Mouse (Mus musculus): ENCODE measurements around the gene Dpf2.
A peak's percentile ranks its signal among the peaks of the same experiment; 100 is the strongest.

Gene Dpf2

DNA sequence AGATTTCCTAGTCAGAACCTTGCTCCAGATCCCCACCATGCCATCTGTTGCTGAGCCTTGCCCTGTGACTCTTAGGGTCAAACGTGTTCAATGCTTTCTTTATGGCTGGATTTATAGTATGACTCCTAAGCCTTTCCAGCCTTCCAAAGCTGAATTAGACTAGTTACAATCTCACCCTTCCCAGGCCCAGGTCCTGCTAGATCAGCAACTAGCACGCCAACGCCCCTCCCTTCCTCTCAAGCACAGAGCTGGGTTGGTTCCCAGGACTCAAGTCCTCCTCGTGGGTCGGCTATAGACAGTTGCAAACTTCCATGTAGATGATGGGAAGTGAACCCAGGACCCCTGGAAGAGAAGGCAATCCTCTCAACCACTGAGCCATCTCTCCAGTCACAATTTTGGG, 22.9 kb upstream of the Dpf2 start:
- no peak for DNase-seq (ENCODE audit: low read depth)

DNA sequence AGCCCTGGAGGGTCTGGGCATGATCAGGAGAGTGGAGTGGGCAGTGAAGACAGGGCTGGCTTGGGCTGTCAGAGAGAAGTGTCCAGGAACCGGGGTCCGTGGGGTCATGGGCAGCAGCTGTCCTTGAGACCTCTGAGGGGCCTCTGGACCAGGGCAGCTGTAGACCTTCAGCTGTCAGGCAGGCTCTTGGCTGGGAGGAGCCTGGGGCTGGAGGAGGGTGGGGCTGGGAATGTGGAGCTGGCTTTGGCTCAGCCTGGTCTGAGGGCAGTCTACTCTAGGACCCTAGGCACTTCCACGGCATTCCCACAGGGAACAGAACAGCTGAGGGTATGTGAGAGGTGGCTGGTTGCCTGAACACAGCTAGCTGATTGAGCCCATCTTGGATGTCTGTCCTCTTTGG, 22.5 kb upstream of the Dpf2 start:
- DNase-seq (ENCODE audit: low read depth): no peak

DNA sequence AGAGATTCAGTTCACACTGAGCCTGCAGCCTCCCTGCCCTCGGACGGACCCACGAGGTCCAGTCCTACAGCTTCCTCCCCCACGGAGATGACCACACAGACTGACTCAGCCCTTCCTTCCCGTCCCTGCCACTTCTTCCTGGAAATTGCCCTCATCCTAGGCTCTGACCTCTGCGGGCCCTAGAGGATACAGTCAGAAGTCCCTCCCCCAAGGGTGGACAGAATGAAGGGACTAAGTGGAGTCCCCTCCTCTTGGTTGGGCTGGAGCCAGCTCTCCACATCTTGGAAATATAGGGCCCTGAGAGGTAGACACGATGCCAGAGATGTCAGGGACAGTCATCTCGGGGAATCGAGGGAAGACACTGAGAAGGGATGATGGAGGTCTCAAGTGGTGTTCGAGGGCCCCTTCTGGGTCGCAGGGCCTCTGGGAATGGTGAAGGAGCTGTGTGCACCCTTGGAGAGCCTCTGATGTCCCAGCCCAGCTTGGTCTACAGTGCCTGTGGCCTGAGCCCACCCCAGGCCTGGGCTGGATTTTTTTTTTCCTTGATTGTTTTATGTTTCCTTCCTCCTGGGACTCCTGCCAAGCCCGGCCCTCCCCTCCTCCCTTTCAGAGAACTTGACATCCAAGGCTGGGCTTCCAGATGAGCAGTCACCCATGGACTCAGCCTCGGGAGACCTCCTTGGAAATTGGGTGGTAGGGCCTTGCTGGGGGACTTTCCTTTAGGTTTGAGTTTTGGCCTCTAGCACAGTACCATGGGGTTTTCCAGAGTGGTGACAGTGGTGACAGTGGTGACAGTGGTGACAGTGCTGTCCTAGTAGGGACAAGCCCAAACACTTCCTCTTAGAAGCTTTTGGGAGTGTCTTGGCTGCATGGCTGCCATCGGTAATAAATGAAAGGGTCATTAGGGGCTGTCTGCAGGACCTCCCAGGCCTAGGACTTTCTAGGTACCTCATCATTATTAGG, 17.1 kb upstream of the Dpf2 start:
- peak; percentile 27 for DNase-seq (ENCODE audit: low read depth)

DNA sequence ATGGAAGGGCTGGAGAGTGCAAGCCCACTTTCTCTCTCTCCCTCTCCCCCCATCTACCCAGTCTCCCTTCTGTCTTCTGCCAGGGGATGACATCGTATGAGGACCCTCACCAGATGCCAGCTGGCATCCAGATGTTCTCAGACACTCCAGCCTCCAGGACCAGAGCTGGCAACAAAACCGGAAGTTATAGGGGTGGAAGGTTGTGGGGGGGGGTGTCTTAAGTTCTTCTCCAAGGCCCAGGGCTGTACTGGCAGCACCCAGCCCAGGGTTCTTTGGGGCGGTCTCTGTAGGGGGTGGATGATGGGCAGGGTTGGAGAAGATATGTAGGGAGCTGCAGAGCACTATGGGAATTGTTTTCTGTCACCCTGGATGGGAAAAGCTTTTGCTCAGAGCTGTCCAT, 15.7 kb upstream of the Dpf2 start:
- DNase-seq (ENCODE audit: low read depth): no peak

DNA sequence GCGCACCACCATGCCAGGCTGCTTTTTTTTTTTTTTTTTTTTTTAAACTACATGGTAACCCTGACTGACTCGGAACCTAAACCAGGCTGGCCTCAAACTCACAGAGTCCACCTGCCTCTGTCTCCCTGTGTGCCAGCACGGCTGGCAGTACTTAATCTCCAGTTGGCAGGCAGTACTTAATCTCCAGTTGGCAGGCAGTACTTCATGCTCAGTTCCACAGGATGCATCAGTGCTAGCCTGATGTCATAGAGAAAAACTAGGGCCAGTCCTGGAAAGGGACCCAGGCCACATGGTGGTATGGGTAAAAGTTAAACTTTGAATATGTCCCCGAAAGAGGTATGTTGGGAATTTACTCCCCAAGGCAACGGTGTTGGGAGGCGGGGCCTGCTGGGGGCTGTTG, 15.3 kb upstream of the Dpf2 start:
- no peak for DNase-seq (ENCODE audit: low read depth)

- no peak for DNase-seq (ENCODE audit: low read depth)
Measured at GRCm38 (mm10) chr19:5927532-5927931, 14.7 kb upstream of the Dpf2 start.

GRCm38 (mm10) chr19:5927026-5927425, 14.2 kb upstream of the Dpf2 start:
- no peak for DNase-seq (ENCODE audit: low read depth)

DNA sequence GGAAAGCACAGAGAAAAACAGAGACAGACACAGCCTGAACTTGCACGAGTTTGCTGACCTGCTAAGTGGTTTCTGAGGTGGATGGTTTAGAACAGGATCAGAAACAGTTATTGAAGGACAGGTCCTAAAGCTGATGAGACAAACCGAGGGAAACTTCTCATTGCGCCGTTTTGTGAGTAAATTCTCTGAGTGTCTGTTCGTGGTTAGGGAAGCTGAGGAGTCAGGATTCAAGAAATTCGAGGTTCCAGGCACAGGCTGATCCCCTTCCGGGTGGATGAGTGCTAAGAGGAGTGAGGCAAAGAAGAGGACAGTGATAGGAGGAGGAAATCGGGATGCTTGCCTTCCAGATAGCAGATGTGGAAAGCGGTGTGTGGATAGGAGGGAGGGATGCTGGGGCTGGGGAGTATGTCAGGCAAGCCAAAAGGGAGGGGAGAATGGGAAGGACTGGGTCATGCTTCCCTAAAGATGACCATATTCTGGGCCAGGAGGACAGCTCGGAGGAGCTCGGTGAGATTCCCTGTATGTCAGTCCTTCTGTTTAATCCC, 12.6 kb upstream of the Dpf2 start:
- no peak for DNase-seq (ENCODE audit: low read depth)

DNA sequence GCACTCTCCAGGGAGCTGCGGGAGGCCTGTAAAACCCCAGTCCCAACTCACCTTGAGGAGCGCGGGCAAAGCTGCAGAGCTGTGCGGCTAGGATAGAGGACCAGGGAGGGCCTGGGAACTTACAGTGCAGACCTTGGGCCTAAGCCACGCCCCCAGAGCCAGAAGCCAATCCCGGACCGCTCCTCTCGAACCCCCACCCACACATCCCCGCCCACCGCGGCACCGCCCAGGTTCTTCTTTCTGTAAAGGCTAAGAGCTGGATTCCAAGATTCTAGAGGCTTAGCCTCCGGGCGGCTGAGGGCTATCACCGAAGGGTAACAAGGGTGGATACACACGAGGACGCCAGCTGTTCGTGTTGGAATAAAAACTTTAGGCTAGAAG, 11.9 kb upstream of the Dpf2 start, which contains the start of gene Cdc42ep2:
Cdc42ep2 (minus strand) TSS at position 104 of the 381 bp plus-strand sequence.
- peak; percentile 96 for DNase-seq (ENCODE audit: low read depth)

DNA sequence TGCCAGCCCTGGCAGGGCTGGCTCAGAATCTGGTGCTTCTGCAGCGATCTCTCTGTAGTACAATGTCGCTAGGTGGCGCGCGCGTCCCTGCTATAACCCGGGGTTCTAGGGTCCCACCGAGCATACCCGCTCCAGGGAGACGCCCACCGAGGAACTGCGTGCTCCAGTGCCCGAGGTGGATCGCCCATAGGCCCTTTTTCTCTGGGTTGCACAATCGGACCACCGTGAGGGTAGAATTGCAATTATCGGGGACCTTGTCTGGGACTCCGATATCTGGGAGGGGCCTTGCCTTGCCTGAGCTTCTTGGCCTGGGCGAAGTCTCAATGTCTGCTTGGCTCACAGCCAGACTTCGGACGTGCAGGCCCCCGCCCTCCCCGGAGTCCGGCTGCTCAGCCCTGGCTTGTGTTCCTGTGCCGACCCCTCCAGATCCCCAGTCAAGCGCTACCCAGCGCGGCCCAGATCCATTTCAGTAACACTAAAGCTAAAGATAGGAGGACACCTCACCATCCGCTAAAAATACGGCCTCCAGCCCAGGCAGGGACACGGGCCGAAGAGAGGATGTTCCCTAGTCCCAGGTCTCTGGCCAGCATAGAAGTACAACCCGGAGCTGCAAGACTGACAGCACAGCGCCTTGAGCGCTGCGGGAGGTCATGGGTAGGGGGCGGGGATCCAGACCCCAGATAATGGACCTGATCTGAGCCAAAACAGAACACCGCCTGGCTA, 11.3 kb upstream of the Dpf2 start:
- DNase-seq (ENCODE audit: low read depth): peak; percentile 91

GRCm38 (mm10) chr19:5922963-5923362, 10.2 kb upstream of the Dpf2 start:
- DNase-seq (ENCODE audit: low read depth): no peak

- no peak for DNase-seq (ENCODE audit: low read depth)
Measured at GRCm38 (mm10) chr19:5922119-5922942, 9.5 kb upstream of the Dpf2 start.

- DNase-seq (ENCODE audit: low read depth): no peak
Measured at GRCm38 (mm10) chr19:5921715-5922114, 8.9 kb upstream of the Dpf2 start.

GRCm38 (mm10) chr19:5912103-5913006, 455 bp downstream of the Dpf2 start:
- DNase-seq (ENCODE audit: low read depth): peak; percentile 100

DNA sequence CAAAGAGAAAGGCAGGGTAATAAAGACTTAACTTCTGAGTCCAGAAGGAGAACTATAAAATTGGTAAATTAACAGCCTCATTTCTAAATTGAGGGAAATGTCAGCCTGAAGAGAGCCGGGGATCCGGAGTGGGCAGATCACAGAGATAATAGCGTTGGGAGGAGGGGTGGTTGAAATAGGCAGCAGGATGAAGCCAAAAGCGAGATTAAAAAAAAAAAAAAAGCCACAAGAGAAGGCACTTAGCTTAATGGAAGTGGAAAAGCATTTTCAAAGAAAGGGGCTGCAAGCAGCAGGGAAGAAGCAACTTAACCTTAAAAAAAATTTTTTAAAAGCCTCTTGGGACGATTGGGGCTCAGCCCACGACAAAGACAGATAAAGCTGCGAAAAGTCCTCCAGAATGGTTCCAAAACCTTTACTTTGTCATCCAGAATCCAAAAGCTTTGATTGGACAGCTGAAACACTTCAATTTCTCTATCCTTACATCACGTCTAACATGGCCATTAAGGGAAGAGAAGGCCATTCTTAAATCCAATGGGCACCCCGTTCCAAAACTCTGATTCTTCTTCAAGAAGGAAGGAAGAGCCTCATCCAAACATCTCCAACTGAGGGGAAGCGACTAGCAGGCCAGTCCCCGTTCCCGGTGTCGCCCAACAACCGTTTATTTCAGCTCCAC, 1.2 kb downstream of the Dpf2 start:
- DNase-seq (ENCODE audit: low read depth): peak; percentile 48

GRCm38 (mm10) chr19:5910221-5910620, 2.6 kb downstream of the Dpf2 start:
- DNase-seq (ENCODE audit: low read depth): no peak

- DNase-seq (ENCODE audit: low read depth): no peak
Measured at GRCm38 (mm10) chr19:5907275-5907674, 5.5 kb downstream of the Dpf2 start.

DNA sequence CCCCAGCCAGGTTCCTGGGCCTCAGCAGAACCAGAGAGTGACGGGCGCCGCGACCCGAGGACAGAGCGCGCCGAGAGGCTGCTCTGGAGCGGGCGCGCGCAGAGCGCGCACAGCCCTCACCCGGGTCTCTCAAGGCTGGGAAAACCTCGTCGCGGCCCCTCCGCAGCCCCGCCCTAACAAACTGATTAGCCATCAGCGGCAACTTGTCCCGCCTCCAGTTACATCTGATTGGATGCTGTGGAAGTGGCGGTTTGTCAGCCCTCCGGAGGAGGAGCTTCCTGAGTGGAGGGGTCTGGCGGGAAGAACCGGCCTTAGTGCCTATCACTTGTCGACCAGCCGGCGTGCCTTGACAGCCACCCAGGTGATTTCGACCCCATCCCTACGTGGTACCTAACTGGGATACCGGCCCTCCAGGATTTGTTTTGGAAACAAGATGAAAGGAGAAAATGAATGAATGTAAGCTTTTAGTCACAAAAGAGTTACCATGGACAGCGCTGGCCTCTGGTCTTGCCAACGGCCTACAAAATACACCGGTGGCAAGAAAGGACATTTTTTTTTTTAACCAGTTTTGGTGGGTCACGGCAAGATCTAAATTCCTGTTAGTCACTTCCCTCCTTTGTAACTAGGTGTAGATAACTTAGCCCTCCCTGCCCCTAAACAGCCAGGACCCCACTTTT, 18.7 kb downstream of the Dpf2 start, which contains the start of gene Tigd3:
Tigd3 (minus strand) TSS at position 148 of the 677 bp plus-strand sequence.
- DNase-seq (ENCODE audit: low read depth): peak; percentile 96

DNA sequence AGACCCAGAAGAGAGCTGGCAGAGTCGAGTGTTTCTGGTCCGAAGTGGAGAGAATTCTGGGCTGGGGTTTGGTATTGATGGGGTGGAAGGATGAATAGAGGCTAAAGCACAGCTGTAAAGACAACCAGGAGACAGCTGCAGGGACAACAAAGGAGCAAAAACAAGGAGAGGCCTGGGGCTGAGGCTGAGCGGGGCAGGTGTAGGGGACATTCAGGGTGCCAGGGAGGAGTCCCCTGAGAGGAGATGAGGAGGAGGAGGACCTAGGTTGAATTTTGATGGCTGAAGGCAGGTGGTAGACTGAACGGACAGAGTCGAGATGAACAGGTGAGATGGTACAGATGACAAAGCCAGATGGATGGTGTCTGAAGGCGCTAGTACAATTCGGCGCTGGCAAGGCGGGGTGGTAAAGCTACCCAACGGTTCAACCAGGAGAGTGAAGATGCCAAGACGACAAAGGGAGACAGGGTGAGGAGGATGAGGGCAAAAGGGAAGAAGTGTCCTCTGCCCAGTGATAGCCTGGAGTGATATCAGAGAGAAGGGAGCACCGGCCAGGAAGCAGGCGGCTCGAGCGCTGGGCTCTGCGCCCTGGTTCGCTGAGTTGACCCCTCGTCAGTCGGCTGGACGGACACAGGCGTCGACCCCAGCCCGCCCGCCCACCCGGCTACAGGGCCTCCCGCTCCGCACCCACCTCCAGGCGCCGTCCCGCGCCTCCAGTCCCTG, 19.4 kb downstream of the Dpf2 start:
- DNase-seq (ENCODE audit: low read depth): peak; percentile 44

All from induced T-regulatory cell, adult 2 months (primary cell).